Mouse (Mus musculus): ENCODE data around the gene Grb10. TPM values are rescaled to one million over a fixed set of nuclear protein-coding genes. Genes with fewer than 3 reads are reported as not detected.

Grb10 gene
- polyA plus RNA-seq, 1 experiment from 2014 or later = 267 TPM

- Histone ChIP-seq H3K9ac (ENCODE audit: low read depth, low read length) (no peak overlapping the region), H3K27ac (ENCODE audit: low read depth, low read length) (no peak overlapping the region), H3K4me2 (replicated peaks; ENCODE audit: low read depth, low read length) (no peak overlapping the region), H3K4me3 (ENCODE audit: low read depth, low read length) (no peak overlapping the region), H3K4me1 (replicated peaks; ENCODE audit: control insufficient read depth, insufficient read depth, low read length) (no peaks in the 10 kb centered on the region), H3K36me3 (ENCODE audit: control insufficient read depth, insufficient read depth, low read length) (peaks cover 3% of the 10 kb centered on the region; the same call in 1 of the 2 replicates), H3K27me3 (ENCODE audit: control insufficient read depth, insufficient read depth, low read length) (no peaks in the 10 kb centered on the region), H3K9me3 (ENCODE audit: control insufficient read depth, low read length) (no peaks in the 10 kb centered on the region)
- ATAC-seq (ENCODE audit: low FRiP score) (peak; percentile 53; the same call in 1 of the 2 replicates), DNase-seq (ENCODE audit: low spot score) (peak; percentile 35)
- WGBS = 64% methylated on average over 5 of the region's 5 CpGs
Observed at GRCm38 (mm10) chr11:11931688-11932087, 106.8 kb downstream of the Grb10 start.

GRCm38 (mm10) chr11:11930527-11930926 lies 108.0 kb downstream of the Grb10 start:
- Histone ChIP-seq H3K27me3 (ENCODE audit: control insufficient read depth, insufficient read depth, low read length) (no peaks in the 10 kb centered on the region), H3K4me2 (replicated peaks; ENCODE audit: low read depth, low read length) (no peak overlapping the region), H3K4me1 (replicated peaks; ENCODE audit: control insufficient read depth, insufficient read depth, low read length) (no peaks in the 10 kb centered on the region), H3K9ac (ENCODE audit: low read depth, low read length) (no peak overlapping the region), H3K36me3 (ENCODE audit: control insufficient read depth, insufficient read depth, low read length) (peaks cover 3% of the 10 kb centered on the region; the same call in 1 of the 2 replicates), H3K9me3 (ENCODE audit: control insufficient read depth, low read length) (no peaks in the 10 kb centered on the region), H3K4me3 (ENCODE audit: low read depth, low read length) (no peak overlapping the region), H3K27ac (ENCODE audit: low read depth, low read length) (no peak overlapping the region)
- WGBS = 92% methylated on average over 11 of the region's 11 CpGs
- ATAC-seq (ENCODE audit: low FRiP score) = no peak
- DNase-seq (ENCODE audit: low spot score) = no peak

- no peak for ATAC-seq (ENCODE audit: low FRiP score)
- H3K9ac ChIP-seq (ENCODE audit: low read depth, low read length) = no peak overlapping the region
- no peaks in the 10 kb centered on the region for H3K9me3 ChIP-seq (ENCODE audit: control insufficient read depth, low read length)
- no peaks in the 10 kb centered on the region; the same call in 1 of the 2 replicates for H3K36me3 ChIP-seq (ENCODE audit: control insufficient read depth, insufficient read depth, low read length)
- H3K4me3 ChIP-seq (ENCODE audit: low read depth, low read length) = no peak overlapping the region
- H3K4me2 ChIP-seq (replicated peaks; ENCODE audit: low read depth, low read length) = no peak overlapping the region
- H3K27ac ChIP-seq (ENCODE audit: low read depth, low read length) = no peak overlapping the region
- H3K4me1 ChIP-seq (replicated peaks; ENCODE audit: control insufficient read depth, insufficient read depth, low read length) = no peaks in the 10 kb centered on the region
- DNase-seq (ENCODE audit: low spot score) = no peak
- no peaks in the 10 kb centered on the region for H3K27me3 ChIP-seq (ENCODE audit: control insufficient read depth, insufficient read depth, low read length)
- 92% methylated on average over 3 of the region's 3 CpGs for WGBS
Observed at GRCm38 (mm10) chr11:11929059-11929458, 109.4 kb downstream of the Grb10 start.

DNA sequence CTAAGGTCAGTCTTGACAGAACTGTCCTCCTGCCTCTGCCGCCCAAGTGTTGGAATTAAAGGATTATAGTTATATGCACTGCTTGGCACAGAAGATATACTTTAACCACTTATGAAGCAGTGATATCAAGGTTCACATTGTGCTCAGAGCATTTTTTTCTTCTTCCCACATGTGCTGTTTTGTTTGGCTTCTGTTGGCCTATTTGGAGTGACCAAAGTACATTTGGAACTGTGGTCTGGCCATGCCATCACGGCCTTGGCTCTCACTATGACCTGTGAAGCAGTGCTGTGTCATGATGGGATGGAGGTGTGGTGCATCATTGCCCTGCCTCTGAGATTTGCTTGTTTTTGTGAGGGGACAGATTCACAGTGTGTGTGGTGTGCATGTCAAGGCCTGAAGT lies 109.9 kb downstream of the Grb10 start:
- Histone ChIP-seq H3K27me3 (ENCODE audit: control insufficient read depth, insufficient read depth, low read length) (no peaks in the 10 kb centered on the region), H3K36me3 (ENCODE audit: control insufficient read depth, insufficient read depth, low read length) (no peaks in the 10 kb centered on the region), H3K4me3 (ENCODE audit: low read depth, low read length) (no peak overlapping the region), H3K4me2 (replicated peaks; ENCODE audit: low read depth, low read length) (no peak overlapping the region), H3K4me1 (replicated peaks; ENCODE audit: control insufficient read depth, insufficient read depth, low read length) (no peaks in the 10 kb centered on the region), H3K9me3 (ENCODE audit: control insufficient read depth, low read length) (no peaks in the 10 kb centered on the region), H3K27ac (ENCODE audit: low read depth, low read length) (no peak overlapping the region), H3K9ac (ENCODE audit: low read depth, low read length) (no peak overlapping the region)
- DNase-seq (ENCODE audit: low spot score) (no peak), ATAC-seq (ENCODE audit: low FRiP score) (no peak)
- 95% methylated on average over 2 of the region's 2 CpGs for WGBS

DNA sequence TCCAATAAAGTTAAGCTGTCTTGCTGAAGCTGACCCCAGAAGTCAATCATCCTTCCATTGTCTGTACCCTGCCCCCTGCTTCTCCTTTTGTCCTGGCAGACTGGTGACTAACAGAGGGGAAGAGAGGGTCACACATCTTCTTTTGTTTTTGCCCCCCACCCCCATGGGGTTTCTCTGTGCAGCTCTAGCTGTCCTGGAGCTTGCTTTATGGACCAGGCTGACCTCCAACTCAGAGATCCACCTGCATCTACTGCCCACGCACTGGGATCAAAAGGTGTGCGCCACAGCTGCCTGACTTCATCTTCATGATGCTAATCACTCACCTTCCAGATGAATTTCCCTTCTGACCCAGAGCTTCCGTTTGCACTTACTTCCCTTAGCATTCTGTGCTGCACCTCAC lies 114.6 kb downstream of the Grb10 start:
- H3K4me1 ChIP-seq (replicated peaks; ENCODE audit: control insufficient read depth, insufficient read depth, low read length) = no peaks in the 10 kb centered on the region
- DNase-seq (ENCODE audit: low spot score) = no peak
- WGBS = 37% methylated on average over 3 of the region's 3 CpGs
- no peaks in the 10 kb centered on the region for H3K36me3 ChIP-seq (ENCODE audit: control insufficient read depth, insufficient read depth, low read length)
- no peak overlapping the region for H3K27ac ChIP-seq (ENCODE audit: low read depth, low read length)
- no peak overlapping the region for H3K4me3 ChIP-seq (ENCODE audit: low read depth, low read length)
- H3K9me3 ChIP-seq (ENCODE audit: control insufficient read depth, low read length) = no peaks in the 10 kb centered on the region
- H3K27me3 ChIP-seq (ENCODE audit: control insufficient read depth, insufficient read depth, low read length) = no peaks in the 10 kb centered on the region
- no peak overlapping the region for H3K4me2 ChIP-seq (replicated peaks; ENCODE audit: low read depth, low read length)
- ATAC-seq (ENCODE audit: low FRiP score) = no peak
- no peak overlapping the region for H3K9ac ChIP-seq (ENCODE audit: low read depth, low read length)

- Histone ChIP-seq H3K36me3 (ENCODE audit: control insufficient read depth, insufficient read depth, low read length) (no peaks in the 10 kb centered on the region), H3K27ac (ENCODE audit: low read depth, low read length) (no peak overlapping the region), H3K4me3 (ENCODE audit: low read depth, low read length) (no peak overlapping the region), H3K9me3 (ENCODE audit: control insufficient read depth, low read length) (no peaks in the 10 kb centered on the region), H3K4me1 (replicated peaks; ENCODE audit: control insufficient read depth, insufficient read depth, low read length) (no peaks in the 10 kb centered on the region), H3K27me3 (ENCODE audit: control insufficient read depth, insufficient read depth, low read length) (no peaks in the 10 kb centered on the region), H3K9ac (ENCODE audit: low read depth, low read length) (no peak overlapping the region), H3K4me2 (replicated peaks; ENCODE audit: low read depth, low read length) (no peak overlapping the region)
- no peak for DNase-seq (ENCODE audit: low spot score)
- no peak for ATAC-seq (ENCODE audit: low FRiP score)
- WGBS = 84% methylated on average over 3 of the region's 3 CpGs
Observed at GRCm38 (mm10) chr11:11923345-11923744, 115.1 kb downstream of the Grb10 start.

- WGBS = 94% methylated on average over 2 of the region's 2 CpGs
- Histone ChIP-seq H3K4me2 (replicated peaks; ENCODE audit: low read depth, low read length) (no peak overlapping the region), H3K27ac (ENCODE audit: low read depth, low read length) (no peak overlapping the region), H3K4me3 (ENCODE audit: low read depth, low read length) (no peak overlapping the region), H3K9me3 (ENCODE audit: control insufficient read depth, low read length) (no peaks in the 10 kb centered on the region), H3K9ac (ENCODE audit: low read depth, low read length) (no peak overlapping the region), H3K4me1 (replicated peaks; ENCODE audit: control insufficient read depth, insufficient read depth, low read length) (no peaks in the 10 kb centered on the region), H3K27me3 (ENCODE audit: control insufficient read depth, insufficient read depth, low read length) (no peaks in the 10 kb centered on the region), H3K36me3 (ENCODE audit: control insufficient read depth, insufficient read depth, low read length) (no peaks in the 10 kb centered on the region)
- DNase-seq (ENCODE audit: low spot score) (no peak), ATAC-seq (ENCODE audit: low FRiP score) (no peak)
Observed at GRCm38 (mm10) chr11:11922106-11922505, 116.4 kb downstream of the Grb10 start.

DNA sequence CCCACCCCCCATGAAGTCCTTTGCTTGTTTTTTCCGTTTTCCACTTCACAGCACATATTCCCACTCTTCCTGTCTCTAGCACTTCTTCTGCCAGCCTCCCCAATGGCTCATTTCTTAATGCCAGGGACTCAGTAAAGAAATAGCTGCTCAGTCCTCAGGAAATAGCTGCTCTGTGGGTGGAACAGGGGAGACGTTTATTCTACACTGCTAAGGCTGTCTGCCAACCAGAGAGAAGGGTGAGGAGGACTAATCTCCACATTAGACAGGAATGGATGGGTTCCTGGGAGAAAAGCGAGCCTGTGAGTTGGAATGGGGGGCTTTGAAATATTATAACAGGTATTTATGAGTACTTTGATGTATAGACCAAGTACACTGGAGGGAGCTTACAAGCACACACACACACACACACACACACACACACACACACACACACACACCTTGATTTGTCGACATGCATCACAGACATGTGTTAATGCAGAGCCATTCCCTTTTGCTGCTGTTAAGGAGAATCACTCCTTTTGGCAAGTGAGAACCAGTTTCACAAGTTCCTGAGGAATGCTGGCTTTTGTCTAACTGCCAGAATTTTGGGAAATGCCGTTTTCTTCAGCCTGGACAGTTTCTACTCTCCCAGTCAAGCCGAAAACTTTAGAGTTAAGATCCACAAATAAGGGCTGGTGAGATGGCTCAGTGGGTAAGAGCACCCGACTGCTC lies 130.6 kb downstream of the Grb10 start:
- Histone ChIP-seq H3K27me3 (ENCODE audit: control insufficient read depth, insufficient read depth, low read length) (no peaks in the 10 kb centered on the region), H3K27ac (ENCODE audit: low read depth, low read length) (no peak overlapping the region), H3K36me3 (ENCODE audit: control insufficient read depth, insufficient read depth, low read length) (no peaks in the 10 kb centered on the region), H3K4me3 (ENCODE audit: low read depth, low read length) (no peak overlapping the region), H3K4me2 (replicated peaks; ENCODE audit: low read depth, low read length) (no peak overlapping the region), H3K4me1 (replicated peaks; ENCODE audit: control insufficient read depth, insufficient read depth, low read length) (no peaks in the 10 kb centered on the region), H3K9me3 (ENCODE audit: control insufficient read depth, low read length) (no peaks in the 10 kb centered on the region), H3K9ac (ENCODE audit: low read depth, low read length) (no peak overlapping the region)
- ATAC-seq (ENCODE audit: low FRiP score) = no peak
- 72% methylated on average over 7 of the region's 7 CpGs for WGBS
- no peak for DNase-seq (ENCODE audit: low spot score)

DNA sequence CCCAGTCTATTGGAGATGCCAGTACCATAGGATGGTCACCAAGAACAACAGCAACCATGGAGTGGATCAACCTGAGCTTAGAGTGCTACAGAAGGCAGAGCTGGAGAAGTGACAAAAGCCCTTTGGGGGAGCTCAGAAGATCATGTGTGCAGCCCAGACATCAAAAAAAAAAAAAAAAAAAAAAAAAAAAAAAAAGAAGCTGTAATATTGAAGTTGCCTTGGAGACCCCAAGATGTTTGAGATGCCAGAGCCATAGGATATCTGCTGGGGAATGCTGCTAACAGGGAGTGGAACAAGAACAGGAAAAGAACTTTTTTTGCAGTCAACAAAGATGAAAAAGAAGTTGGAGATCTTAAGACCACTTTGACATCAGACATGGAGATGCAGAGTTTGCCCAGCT lies 133.0 kb downstream of the Grb10 start:
- DNase-seq (ENCODE audit: low spot score) (no peak), ATAC-seq (ENCODE audit: low FRiP score) (no peak)
- no peaks in the 10 kb centered on the region for H3K4me1 ChIP-seq (replicated peaks; ENCODE audit: control insufficient read depth, insufficient read depth, low read length)
- H3K36me3 ChIP-seq (ENCODE audit: control insufficient read depth, insufficient read depth, low read length) = no peaks in the 10 kb centered on the region
- H3K4me2 ChIP-seq (replicated peaks; ENCODE audit: low read depth, low read length) = no peak overlapping the region
- H3K9ac ChIP-seq (ENCODE audit: low read depth, low read length) = no peak overlapping the region
- H3K27me3 ChIP-seq (ENCODE audit: control insufficient read depth, insufficient read depth, low read length) = no peaks in the 10 kb centered on the region
- no peak overlapping the region for H3K27ac ChIP-seq (ENCODE audit: low read depth, low read length)
- H3K4me3 ChIP-seq (ENCODE audit: low read depth, low read length) = no peak overlapping the region
- H3K9me3 ChIP-seq (ENCODE audit: control insufficient read depth, low read length) = no peaks in the 10 kb centered on the region
